30 mouse cellular contexts compared by ENCODE assay signal in genomic region chr3:87017707-87018106, GRCm38 (mm10). TPM values are rescaled to one million over a fixed set of nuclear protein-coding genes. Genes with fewer than 3 reads are reported as not detected.
DNase-seq lines count a peak whose midpoint lies in the region; ATAC-seq lines count a peak whose summit lies in the region.
"Had no signal": no experiment of that assay in that cellular context is flagged by ENCODE, and none has a peak within 500 bp of the region (broad histone marks: within the 10 kb centered on the region; RNA-seq: fewer than 3 reads in every experiment).

No protein-coding gene starts in this region.

- DNase-seq in lung, postnatal 25 days (ENCODE audit: low spot score) = peak; percentile 27
- DNase-seq in lung, postnatal 4 days = no peak
- peak; percentile 50 to 61 for DNase-seq in B cell, adult 2 months
- DNase-seq: adrenal gland, adult 8-10 months; cerebellum, adult 11 months; cerebellum, adult 9-10 months; cerebellum, postnatal 36 days; gastrocnemius, postnatal 10 days; kidney, adult 11 months; kidney, postnatal 14 days; midbrain, embryonic 14.5 days; right cerebral cortex, adult 18-20 months; right cerebral cortex, postnatal 4 days; thymus, adult 18-20 months; thymus, postnatal 36 days had no signal

- H3K36me3 ChIP-seq in midbrain, embryonic 13.5 days = no peaks in the 10 kb centered on the region
- H3K36me3 ChIP-seq in intestine, embryonic 15.5 days = no peaks in the 10 kb centered on the region
- H3K36me3 ChIP-seq: embryonic facial prominence, embryonic 13.5 days; forebrain, embryonic 10.5 days; forebrain, embryonic 15.5 days; G1E; heart, embryonic 12.5 days; limb, embryonic 12.5 days; liver, embryonic 15.5 days; lung, embryonic 15.5 days; neural tube, embryonic 15.5 days had no signal

- H3K4me2 ChIP-seq in midbrain, embryonic 13.5 days (replicated peaks) = no peak overlapping the region
- H3K4me2 ChIP-seq in intestine, embryonic 15.5 days (replicated peaks) = no peak overlapping the region
- H3K4me2 ChIP-seq: embryonic facial prominence, embryonic 13.5 days; forebrain, embryonic 15.5 days; heart, embryonic 12.5 days; hindbrain, embryonic 14.5 days; limb, embryonic 12.5 days; liver, embryonic 15.5 days; lung, embryonic 15.5 days; neural tube, embryonic 15.5 days had no signal

- no peaks in the 10 kb centered on the region for H3K9me3 ChIP-seq in midbrain, embryonic 13.5 days
- H3K9me3 ChIP-seq in intestine, embryonic 15.5 days = no peaks in the 10 kb centered on the region
- H3K9me3 ChIP-seq: embryonic facial prominence, embryonic 13.5 days; forebrain, embryonic 10.5 days; forebrain, embryonic 15.5 days; G1E; heart, embryonic 12.5 days; limb, embryonic 12.5 days; liver, embryonic 15.5 days; lung, embryonic 15.5 days; neural tube, embryonic 15.5 days had no signal

- no peak overlapping the region for H3K9ac ChIP-seq in midbrain, embryonic 13.5 days (replicated peaks)
- H3K9ac ChIP-seq in intestine, embryonic 15.5 days = no peak overlapping the region
- H3K9ac ChIP-seq: embryonic facial prominence, embryonic 13.5 days; forebrain, embryonic 15.5 days; heart, embryonic 12.5 days; hindbrain, embryonic 14.5 days; limb, embryonic 12.5 days; liver, embryonic 15.5 days; lung, embryonic 15.5 days; neural tube, embryonic 15.5 days had no signal

- H3K4me1 ChIP-seq in midbrain, embryonic 13.5 days (replicated peaks) = no peaks in the 10 kb centered on the region
- H3K4me1 ChIP-seq in intestine, embryonic 15.5 days (replicated peaks) = no peaks in the 10 kb centered on the region
- H3K4me1 ChIP-seq: embryonic facial prominence, embryonic 13.5 days; forebrain, embryonic 10.5 days; forebrain, embryonic 15.5 days; heart, embryonic 12.5 days; limb, embryonic 12.5 days; liver, embryonic 15.5 days; lung, embryonic 15.5 days; neural tube, embryonic 15.5 days had no signal

- no peaks in the 10 kb centered on the region for H3K27me3 ChIP-seq in midbrain, embryonic 13.5 days
- H3K27me3 ChIP-seq in intestine, embryonic 15.5 days (replicated peaks) = no peaks in the 10 kb centered on the region
- H3K27me3 ChIP-seq: embryonic facial prominence, embryonic 13.5 days; forebrain, embryonic 15.5 days; heart, embryonic 12.5 days; limb, embryonic 12.5 days; liver, embryonic 15.5 days; lung, embryonic 15.5 days; neural tube, embryonic 15.5 days had no signal

- H3K4me3 ChIP-seq in midbrain, embryonic 13.5 days (replicated peaks) = no peak overlapping the region
- H3K4me3 ChIP-seq in intestine, embryonic 15.5 days (replicated peaks) = no peak overlapping the region
- H3K4me3 ChIP-seq: embryonic facial prominence, embryonic 13.5 days; forebrain, embryonic 10.5 days; forebrain, embryonic 15.5 days; heart, embryonic 12.5 days; limb, embryonic 12.5 days; liver, embryonic 15.5 days; lung, embryonic 15.5 days; neural tube, embryonic 15.5 days had no signal

- ATAC-seq in common myeloid progenitor, adult 5-6 weeks (replicated peaks; ENCODE audit: low read depth, poor library complexity, severe bottlenecking) = peak; percentile 83
- ATAC-seq in monocyte, adult 5-6 weeks (replicated peaks; ENCODE audit: insufficient number of reproducible peaks, low FRiP score, low TSS enrichment, poor library complexity, severe bottlenecking) = peak; percentile 90
- no peak for ATAC-seq in midbrain, embryonic 13.5 days
- ATAC-seq in intestine, embryonic 15.5 days = no peak
- ATAC-seq: forebrain, embryonic 15.5 days had no signal

- WGBS in midbrain, embryonic 13.5 days = 97% methylated on average over 2 of the region's 2 CpGs
- WGBS in intestine, embryonic 15.5 days = 66% methylated on average over 2 of the region's 2 CpGs

- H3K27ac ChIP-seq in midbrain, embryonic 13.5 days = no peak overlapping the region
- no peak overlapping the region for H3K27ac ChIP-seq in intestine, embryonic 15.5 days
- H3K27ac ChIP-seq: embryonic facial prominence, embryonic 13.5 days; forebrain, embryonic 10.5 days; forebrain, embryonic 15.5 days; hindbrain, embryonic 14.5 days; limb, embryonic 12.5 days; liver, embryonic 15.5 days; lung, embryonic 15.5 days; neural tube, embryonic 15.5 days; stomach, postnatal 0 days had no signal

RNA-seq across cellular contexts. Expression of gene Cd1d1, which starts 18.5 kb away (rescaled TPM):
- 23.9 and 29.4 TPM in 2 replicates for total RNA-seq in common myeloid progenitor, adult 5-6 weeks (2017)
- 14.4 to 31.8 TPM (median 31.4 TPM) in 3 replicates for total RNA-seq in monocyte, adult 5-6 weeks (2017)
- 73.6 and 81.2 TPM in 2 replicates for polyA plus RNA-seq in midbrain, embryonic 13.5 days (2015; fragmentation: Nextera tagmentation; extraction: Ambion mirVana)
- 34.7 and 36.5 TPM in 2 replicates for polyA plus RNA-seq in intestine, embryonic 15.5 days (2015; fragmentation: Nextera tagmentation; extraction: Ambion mirVana)
- polyA plus RNA-seq: G1E had no signal

Comparison
In these comparisons a context has a peak if more than half of its experiments do, and no peak if none do; other contexts are left out.
1. DNase-seq: peak in lung, postnatal 25 days (single experiment) and B cell, adult 2 months (2 of 2); none in lung, postnatal 4 days (0 of 2).
2. ATAC-seq: peak in common myeloid progenitor, adult 5-6 weeks (single experiment) and monocyte, adult 5-6 weeks (single experiment); none in midbrain, embryonic 13.5 days (single experiment) and intestine, embryonic 15.5 days (single experiment).